Mouse (Mus musculus) liver, postnatal 0 days (tissue): ENCODE results near the gene Vmn2r83.

ENCODE experiments used
- CTCF ChIP-seq: sonication (generic); IDR thresholded peaks from 2 replicates; pipeline ENCODE4 v1.5.1; 2016; ENCODE audit warnings: antibody characterized with exemption, low read depth
- EP300 ChIP-seq: IDR thresholded peaks from 2 replicates; pipeline ENCODE4 v1.6.1; 2016; ENCODE audit warnings: antibody characterized with exemption, low read depth, mild to moderate bottlenecking

DNA sequence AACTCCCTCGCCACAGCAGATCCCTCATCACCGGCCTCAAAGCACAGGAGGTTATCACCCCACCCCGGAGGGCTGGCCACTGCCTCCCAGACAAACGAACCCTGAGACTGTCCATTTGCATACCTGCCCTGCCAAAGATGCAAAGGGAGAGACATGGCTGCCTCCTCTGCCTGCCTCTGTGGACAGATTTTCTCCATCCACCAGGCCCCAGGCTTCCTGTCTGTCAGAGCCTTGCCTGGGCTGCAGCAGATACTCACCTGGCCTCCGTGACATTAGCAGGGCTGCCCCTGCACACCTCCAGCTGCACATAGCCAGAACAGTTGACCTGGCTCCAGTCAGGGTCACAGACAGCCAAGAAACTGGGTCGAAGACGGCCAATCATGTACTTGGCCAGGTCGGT is 61.7 kb downstream of the Vmn2r83 start:
- TF ChIP-seq CTCF (no peak), EP300 (no peak)
